Mouse (Mus musculus) ES-E14 (cell line): ENCODE data around the gene Lrrc26.
A peak's percentile ranks its signal among the peaks of the same experiment; 100 is the strongest.

ENCODE experiments used
- HCFC1 ChIP-seq: IDR thresholded peaks from 2 replicates; pipeline ENCODE4 v1.6.1; 2012; ENCODE audit warnings: low read length, inconsistent platforms, borderline replicate concordance; ENCODE audit not compliant: insufficient read depth
- MAFK ChIP-seq: IDR thresholded peaks from 2 replicates; pipeline ENCODE4 v1.6.1; 2014; ENCODE audit warnings: mild to moderate bottlenecking, low read depth, low read length, inconsistent platforms; ENCODE audit not compliant: insufficient read depth
- ZC3H11A ChIP-seq: IDR thresholded peaks from 2 replicates; pipeline ENCODE4 v1.6.1; 2012; ENCODE audit warnings: low read depth, mild to moderate bottlenecking, inconsistent platforms, low read length, borderline replicate concordance

DNA sequence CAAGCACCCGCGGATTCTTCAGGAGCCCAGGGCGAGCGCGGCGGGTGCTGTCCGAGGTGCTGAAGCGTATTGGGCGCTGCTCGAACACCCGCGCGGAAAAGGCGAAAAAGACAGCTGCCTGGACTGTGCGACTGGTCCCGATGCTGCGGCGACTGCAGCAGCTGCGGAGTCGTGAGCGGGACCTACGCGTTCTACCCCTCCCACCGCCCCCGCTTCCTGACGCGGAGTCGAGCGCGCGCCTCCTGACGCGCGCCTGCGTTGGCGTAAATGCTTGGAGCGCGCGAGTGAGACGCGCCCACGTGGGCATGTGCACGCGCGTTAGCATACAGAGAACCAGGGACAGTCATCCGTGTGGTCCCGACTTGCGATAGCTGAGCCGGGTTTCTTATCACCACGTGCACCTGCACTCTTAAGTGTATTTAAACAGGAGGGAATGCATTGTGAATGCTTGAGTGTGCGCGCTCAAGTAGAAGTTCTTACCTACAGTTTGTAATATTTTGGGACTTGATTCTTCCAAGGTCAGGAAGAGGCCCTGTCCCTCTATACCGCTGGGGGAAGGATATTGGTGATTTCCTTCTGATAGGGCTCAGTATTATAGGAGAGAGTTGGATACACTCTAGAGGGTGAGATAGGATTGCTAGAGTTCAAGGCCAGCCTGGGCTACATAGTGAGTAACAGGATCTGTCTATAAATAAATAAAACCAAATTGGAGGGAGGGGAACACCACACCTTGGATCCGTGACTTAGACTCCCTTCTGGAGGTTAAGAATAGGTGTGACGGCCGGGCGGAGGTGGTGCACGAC is 29.5 kb downstream of the Lrrc26 start, which contains the start of gene Grin1:
- TF ChIP-seq HCFC1, result no peak
- no peak for TF ChIP-seq ZC3H11A
- TF ChIP-seq MAFK, result 0 out of 2 replicates have a peak, but pooled peaks have one; percentile 17
